Mouse (Mus musculus): ENCODE measurements around the gene Cds1. TPM values are rescaled to one million over a fixed set of nuclear protein-coding genes. Genes with fewer than 3 reads are reported as not detected.

The Cds1 gene
- total RNA-seq, 4 experiments from 2014 or later, result 66.3 to 73.0 (median 70.9) TPM

DNA sequence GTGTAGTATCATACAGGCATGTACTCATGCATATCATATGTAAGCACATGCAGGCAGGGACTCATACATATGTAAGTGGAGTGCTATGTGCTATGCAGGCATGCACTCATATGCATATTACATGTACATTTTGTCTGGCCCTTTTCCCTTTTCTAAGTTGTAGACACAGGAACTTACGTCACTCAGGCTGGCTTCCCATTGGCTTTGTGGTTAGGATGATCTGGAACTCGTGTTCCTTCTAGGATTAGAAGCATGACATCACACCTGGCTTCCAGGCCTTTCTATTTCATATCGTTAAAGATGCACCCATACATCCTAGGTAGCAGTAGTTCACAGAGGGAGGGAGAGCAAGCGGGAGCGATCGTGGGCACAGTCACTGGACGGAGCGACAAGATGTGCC lies 10.3 kb downstream of the Cds1 start:
- no peak for DNase-seq (ENCODE audit: low spot score in 2 of 2)

DNA sequence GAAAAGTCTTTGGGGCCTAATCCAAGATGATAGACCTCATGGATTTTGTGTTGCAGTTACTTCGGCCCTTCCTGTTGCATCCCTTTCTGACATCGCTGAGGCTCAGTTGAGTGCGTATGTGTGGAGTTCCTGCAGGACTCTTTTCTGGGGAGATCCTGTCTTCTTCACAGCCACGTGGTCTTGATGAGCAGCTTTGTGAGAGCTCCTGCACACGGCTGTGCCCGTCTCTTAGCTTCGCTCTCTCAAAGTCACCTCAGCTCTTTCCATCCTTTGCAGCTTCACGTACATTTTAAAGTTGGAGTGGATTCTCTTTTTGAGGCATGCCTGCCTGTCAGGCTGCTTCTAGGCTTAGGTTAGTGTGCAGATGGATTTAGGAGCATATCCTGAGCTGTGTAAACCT lies 11.6 kb downstream of the Cds1 start:
- no peak for DNase-seq (ENCODE audit: low spot score in 2 of 2)

DNA sequence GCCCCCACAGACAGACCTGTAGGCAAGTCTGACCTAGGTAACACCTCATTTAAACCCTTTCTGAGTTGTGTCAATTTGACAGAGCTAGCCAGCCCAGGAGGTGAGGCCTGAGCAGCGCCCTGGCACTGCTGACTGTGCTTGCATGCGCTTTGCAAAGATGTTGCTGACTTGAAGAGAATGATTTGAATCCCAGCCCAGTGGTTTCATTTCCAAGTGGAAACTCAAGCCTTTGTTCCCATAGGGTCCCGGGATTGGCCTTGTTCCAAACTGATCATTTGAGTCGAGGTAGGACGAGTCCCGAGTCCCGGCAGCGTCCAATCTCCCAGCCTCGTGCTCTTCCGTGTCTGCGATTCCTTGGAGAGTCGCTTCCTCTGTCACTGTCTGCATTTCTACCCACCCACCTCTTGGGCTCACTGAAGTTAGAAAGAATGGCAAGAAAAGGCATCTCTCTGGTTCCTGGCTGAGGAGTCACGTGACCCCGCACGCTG lies 14.5 kb downstream of the Cds1 start:
- no peak for DNase-seq (ENCODE audit: low spot score in 2 of 2)

DNA sequence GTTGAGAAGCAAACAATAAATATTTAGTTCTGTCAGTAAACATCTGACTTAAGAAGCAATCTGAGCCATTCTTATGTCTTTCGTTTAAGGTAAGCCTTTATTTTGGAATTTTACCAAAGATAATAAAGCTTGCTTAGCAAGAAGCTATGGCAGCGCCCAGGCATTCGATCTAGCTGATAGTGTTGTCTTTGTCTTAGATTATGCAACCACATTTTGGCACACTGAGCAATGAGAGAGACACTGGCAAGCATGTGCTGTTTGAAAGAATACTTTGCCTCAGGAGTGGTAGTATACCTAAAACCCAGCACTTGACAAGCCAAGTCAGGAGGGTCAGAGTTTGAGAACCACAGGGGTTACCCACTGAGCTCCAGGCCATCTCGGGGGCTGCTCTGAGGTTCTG lies 16.0 kb downstream of the Cds1 start:
- DNase-seq (ENCODE audit: low spot score in 2 of 2), result no peak

DNA sequence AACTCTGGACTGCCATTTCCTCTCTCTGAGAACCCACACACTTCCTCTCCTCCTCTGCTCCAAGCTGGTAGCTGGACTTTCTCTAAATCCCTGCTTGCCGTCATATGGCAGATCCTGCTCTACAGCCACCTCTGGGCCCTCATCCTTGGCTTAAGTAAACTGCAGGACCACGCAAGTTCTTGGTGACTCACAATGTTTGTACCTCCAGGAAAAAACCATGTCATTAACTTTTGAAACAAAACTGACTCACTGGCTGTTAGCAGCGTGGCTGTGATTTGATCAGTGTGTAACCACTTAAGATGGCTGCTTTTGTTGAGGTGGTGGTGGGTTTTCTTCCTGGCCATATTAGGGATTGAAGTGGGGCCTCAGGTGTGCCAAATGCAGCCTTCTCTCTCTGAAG lies 19.4 kb downstream of the Cds1 start:
- DNase-seq (ENCODE audit: low spot score in 2 of 2), result no peak

DNA sequence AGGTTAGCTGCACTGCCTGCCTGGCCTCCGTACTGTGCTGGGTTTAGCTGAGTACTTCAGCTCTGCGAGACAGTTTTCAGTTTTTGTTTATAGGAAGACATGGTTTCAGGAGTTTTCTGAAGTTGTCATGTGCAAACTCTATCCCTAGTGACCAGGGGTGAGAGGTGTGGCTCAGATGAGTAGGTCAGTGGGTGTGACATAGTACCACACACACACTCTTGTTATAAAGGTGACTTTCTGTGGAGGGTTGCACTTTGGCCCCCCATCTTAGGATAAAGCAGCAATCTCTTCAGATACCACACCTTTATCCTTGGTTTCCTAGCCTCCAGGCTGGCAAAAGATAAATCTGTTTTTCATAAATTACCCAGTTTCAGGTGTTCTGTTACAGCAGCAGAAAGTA lies 19.9 kb downstream of the Cds1 start:
- no peak for DNase-seq (ENCODE audit: low spot score in 2 of 2)

DNA sequence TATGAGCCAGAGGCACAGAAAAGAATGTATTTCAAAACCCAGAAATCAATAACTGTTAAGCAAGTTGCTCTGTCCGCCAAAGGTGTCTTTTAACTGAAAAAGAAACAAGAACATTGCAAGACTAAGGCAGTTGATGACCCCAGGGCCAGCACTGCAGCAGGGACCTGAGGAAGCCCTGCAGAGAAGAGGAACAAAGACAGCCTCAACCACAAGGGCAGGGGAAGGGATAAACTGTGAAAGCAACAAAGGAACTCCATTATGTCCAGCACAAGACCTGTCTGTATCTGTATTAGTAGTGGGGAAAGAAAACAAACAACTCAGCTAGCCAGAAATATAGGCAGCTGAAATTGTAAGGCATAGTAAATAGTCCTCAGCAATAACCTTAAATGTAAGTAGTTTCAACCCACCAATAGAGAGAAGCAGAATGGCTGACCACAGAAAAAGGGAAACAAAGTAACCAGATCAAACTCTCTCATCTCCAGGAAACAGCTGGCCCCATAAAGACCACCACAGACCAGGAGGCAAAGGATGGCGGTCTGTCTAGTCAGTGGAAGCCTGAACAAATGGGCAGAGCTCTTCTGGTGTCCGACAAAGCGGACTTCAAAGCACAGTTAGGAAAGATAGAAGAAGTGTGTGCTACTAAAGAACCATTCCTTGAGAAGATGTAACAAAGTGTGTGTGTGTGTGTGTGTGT lies 21.1 kb downstream of the Cds1 start:
- no peak for DNase-seq (ENCODE audit: low spot score in 2 of 2)

DNA sequence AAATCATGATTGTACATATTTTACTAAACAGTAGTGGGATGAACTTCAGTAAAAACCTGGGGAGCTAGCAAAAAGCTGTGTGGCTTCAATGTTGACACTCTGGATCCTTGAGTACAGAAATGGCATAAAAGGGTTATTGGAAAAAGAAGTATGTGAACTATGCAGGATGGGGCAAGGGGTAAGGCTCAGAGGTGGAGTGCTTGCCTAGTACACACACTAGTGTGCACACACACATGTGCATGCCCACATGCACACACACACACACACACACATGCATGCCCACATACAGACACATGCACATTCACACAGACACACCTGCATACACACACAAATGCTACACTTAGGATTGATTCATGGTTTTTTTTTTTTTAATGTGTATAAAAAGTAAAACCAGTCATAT lies 24.8 kb downstream of the Cds1 start:
- no peak for DNase-seq (ENCODE audit: low spot score in 2 of 2)

DNA sequence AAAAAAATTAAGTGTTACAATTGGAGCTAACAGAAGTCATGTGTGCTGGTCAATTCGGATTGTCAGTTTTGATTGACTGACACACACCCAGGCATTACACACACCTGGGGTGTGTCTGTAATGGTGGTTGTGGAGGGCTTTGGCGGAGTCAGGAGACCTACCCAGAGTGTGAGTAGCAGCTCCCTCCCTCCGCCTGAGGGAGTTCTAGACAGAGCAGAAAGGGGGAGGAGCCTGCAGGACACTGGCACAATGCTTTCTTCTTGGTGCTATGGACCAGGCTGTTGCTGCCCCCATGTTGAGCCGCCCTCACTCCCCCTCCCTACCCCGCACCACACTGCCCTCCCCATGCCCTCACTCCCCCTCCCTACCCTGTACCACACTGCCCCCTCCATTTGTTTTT lies 25.6 kb downstream of the Cds1 start:
- DNase-seq (ENCODE audit: low spot score in 2 of 2), result no peak

DNA sequence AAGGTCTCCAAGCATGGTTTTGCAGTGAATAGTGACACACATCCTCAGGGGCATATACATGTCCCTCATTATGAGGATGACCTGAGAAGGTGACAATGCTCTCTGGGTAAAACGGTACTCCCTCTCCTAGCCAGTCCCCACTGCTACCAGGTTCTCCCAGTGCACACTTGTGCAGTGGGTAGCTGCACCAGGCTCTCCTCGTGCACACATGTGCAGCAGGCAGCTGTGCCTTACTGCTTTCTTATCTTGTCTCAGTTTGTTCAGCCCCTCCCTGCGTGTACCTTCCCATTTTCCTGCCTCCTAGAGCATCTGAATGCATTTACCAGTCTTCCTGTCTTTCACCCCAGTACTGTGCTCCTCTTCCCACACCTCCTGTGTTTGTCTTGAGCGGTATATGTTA lies 27.7 kb downstream of the Cds1 start:
- DNase-seq (ENCODE audit: low spot score in 2 of 2), result no peak

DNA sequence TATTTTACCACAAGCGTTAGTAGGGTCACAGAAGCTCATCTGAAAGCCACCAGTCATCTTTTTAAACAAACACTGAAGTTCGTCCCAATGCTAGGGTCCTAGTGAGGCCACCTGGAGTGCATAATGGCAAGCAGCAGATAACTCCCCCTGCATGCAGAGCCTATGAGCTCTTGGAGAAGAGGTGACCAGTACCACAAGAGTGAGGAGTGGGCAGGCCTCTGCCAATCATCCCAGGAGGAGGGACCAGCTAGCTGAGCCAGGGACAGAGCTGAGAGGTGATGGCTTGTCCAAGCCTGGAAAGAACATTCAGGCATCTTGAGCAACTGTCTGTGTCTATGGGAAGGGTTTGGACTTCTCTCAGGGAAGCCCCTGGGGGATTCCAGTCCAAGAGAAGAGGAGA lies 37.0 kb downstream of the Cds1 start:
- DNase-seq (ENCODE audit: low spot score in 2 of 2), result no peak

DNA sequence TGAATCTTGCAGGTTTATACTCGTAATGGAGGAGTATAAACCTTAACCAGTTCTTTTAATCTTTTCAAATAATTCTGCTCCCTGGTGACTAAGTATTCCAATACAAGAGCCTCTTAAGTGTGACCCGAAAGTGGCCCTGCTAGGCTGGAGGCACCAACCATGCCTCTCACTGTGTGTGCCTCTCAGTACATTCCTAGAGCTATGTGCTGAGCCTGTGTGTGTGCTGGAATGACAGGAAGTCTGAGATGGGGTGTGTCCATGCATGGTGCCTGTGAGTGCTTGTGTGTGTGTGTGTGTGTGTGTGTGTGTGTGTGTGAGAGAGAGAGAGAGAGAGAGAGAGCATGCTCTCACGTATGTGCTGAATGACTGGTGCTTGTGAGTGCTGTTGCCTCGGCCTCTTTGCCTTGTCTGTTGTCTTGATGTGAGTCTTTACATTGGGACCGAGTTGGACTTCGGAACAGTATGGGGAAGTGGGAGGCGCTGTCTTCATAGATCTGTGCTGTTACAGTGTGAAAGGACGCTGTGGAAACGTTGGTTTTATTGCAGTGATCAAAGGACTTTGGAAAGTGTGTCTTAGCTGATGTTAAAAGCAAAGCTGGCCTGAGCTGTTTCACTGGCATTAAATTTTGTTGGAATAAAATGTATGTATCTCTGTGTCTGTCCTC lies 37.6 kb downstream of the Cds1 start:
- DNase-seq (ENCODE audit: low spot score in 2 of 2), result no peak

DNA sequence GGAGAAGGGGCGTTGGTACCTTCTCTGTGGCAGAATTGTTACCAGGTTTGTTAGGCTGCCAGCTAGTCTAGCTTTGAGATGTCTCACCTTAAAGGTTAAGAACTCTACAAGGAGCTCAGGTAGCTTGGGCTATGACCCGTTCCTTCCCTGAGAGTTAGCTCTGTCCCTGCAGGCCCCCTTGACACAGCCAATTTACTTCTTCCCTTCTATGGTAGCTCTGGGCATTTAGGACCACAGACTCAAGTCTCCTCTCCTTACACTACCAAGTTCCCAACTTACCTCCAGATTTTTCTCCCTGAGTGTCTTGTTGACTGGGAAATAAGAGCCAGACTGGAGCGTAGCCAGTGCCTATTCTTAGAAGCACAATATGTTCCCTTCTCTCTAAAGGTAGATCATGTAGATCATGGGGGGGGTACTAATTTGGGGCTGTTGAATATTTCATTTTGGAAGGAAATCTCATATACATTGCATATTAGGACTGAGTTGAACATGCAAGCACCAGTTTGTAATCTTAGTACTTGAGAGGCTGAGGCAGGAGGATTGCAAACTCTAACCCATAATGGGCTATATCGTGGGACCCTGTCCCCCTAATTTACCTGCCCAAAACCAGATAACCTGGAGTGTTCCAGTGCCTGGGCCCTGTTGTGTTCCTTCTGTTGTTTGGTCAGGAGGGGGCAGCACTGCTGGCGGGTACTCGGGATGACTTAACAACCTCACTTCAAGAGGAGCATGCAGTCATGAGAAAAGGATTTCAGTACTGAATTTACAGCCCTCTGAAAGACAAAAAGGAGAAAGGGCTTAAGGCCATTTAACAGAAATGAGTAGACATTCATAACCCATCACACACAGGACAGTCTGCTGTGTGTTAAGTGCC lies 46.6 kb downstream of the Cds1 start:
- no peak for DNase-seq (ENCODE audit: low spot score in 2 of 2)

DNA sequence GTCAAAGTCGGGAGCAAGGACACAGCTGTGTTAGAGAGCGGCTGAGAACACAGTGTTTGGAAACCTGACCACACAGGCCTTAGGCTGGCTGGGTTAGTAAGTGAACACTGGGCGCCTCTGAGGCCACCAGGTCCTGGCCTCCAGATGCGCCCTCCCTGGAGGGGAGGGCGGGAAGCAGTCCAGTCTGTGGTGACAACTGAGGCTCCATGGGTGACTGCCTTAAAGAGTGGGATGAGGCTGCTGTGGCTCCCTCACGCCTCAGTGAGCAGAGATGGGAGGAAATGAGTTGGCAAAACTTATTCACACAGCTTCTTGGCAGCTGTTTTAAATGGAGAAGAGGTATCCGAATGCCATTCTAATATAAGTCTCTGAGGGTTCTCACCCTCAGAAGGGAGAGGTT lies 51.9 kb downstream of the Cds1 start:
- DNase-seq (ENCODE audit: low spot score in 2 of 2), result no peak

DNA sequence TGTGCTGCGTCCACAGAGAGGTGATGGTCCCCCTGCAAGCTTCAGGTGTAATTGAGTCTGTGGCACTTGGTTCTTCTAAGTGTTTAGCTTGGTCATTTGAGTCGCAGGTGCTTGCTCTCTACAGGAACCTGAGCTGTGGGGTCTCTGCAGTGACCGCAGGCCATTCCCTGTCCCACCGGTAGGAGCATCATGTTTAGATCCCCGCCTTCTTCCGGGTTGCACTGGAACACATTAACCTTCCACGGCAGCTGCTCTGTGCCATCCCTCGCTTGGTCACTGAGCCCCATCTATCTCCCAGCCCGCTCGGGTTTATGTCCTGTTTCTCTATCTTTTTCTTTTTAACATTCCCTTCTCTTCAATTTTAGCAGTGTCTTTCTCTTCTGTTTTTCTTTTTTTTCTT lies 54.3 kb downstream of the Cds1 start:
- no peak for DNase-seq (ENCODE audit: low spot score in 2 of 2)

DNA sequence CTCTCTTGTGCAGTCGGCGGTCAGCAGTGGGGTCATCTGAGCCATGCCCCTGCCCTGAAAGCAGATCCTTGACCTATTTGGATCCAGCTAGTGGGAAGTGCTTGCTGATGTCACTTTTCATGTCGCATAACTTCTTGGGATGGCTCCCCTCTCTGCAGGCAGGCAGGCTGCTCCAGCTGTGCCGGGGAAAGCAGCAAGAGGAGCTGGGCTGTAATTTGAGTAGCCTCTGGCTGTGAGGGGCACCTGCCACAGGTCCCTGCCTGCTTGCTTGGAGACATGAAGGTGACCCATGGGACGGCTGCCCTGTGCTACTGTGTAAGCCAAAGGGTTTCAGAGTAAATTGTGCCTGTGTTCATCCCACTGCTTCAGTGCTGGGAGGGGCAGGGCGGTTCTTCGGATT lies 54.9 kb downstream of the Cds1 start:
- no peak for DNase-seq (ENCODE audit: low spot score in 2 of 2)

DNA sequence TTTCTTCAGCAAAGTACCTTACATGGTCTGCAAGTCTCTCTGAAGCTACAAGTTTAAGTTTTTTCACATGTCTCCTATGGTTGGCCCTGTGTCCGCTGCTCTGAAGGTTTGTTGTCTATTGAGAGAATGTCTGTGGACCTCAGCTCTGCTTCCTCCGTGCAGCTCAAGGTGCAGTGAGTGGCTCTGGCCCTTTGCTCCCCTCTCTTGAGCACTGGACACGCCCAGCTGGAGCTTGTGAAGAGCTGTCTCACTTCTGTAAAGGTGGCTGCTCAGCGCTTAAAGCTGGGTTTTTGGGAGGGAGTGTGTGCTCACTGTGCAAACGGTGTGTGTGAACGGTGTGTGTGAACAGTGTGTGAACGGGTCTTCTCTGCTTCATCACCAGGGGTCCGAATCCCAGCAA lies 56.1 kb downstream of the Cds1 start:
- DNase-seq (ENCODE audit: low spot score in 2 of 2), result no peak

DNA sequence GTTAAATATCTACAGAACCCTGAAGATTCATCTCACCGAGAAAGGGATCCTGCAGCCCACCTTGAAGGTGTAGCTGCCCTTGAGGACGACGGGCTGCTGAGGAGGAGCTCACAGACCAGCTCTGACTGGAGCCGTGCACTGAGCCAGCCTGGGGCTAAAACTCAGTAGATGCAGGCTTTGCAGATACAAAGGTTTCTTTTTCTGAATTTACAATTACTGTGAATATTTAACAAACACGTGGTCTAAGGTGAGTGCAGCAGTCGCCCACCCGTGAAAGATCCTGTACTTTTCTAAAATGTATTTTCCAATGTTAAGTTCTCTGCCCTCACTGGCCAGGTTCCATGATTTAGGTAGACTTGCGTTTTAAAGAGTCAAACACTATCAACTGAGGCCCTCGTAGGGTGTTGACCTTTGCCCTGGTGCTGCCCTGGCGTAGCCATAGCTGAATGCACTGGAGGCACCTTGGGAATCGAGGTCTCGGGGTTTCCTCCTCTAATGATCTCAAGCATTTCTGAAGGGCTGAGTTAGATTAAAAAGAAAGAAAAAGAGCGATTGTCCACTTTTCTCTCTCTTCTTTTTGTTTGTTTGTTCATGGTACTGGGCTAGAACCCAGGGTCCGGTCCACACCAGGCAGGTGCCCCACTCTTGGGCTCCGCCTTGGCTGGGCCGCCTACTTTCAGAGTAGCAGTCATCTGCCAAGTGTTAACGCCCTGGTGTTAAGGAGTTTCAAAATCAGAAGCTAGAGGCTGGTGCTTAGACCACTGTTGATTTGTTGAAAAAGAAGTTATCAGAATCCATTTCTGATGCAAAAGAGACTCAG lies 56.8 kb downstream of the Cds1 start:
- no peak for DNase-seq (ENCODE audit: low spot score in 2 of 2)

DNA sequence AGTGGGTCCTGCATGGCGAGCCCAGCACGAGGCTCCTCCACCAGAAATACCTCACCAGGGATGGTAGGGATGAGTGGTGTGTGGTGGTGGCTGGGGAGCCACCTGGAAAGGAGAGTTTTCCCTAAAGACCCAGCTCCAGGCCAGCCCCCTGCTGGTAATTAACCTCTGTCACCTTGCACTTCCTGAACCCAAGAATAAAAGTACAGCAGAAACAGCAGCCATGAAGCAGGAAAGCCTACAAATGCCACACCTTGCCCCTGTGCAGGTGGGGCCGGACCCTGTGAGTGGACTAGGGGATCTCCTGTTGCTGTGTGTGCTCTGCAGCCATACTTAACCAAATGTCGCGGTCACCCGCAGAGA lies 57.4 kb downstream of the Cds1 start:
- no peak for DNase-seq (ENCODE audit: low spot score in 2 of 2)

DNA sequence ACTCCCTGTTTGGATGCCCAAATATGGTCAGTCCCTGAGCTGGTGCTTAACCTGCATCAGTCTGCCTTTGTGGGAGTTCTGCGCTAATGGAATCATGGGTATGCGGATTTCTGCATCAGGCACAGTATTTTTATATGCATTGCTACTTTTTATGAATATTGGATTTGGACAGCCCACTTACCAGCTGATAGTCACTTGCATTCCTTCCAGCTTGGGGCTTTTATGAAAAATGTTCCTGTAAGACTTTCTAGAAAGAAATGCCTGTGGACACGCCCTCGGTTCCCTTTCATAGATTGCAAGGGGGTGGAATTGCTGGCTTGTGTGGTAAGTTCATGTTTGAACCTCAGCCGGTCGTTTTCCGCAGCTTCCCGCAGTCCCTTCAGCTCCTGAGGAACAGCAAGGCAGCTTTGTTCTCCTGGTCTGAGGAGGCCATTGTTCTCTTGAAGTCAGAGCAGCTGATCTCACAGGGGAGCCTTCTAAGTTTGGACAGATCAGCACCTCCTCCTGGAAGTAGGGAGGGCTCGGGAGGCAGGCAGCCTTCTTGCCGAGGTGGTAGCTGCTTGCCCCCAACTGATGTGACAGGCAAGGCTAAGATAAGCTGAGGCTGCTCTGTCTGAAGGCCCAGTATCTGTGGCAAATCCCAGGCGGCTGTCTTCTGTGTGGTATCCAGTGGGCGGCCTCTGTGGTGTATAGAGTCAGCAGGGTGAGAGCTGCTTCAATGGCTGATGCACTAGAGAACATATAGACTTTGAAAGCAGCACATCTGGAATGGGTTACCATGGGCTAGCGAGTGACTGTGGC lies 60.4 kb downstream of the Cds1 start:
- DNase-seq (ENCODE audit: low spot score in 2 of 2), result no peak

DNA sequence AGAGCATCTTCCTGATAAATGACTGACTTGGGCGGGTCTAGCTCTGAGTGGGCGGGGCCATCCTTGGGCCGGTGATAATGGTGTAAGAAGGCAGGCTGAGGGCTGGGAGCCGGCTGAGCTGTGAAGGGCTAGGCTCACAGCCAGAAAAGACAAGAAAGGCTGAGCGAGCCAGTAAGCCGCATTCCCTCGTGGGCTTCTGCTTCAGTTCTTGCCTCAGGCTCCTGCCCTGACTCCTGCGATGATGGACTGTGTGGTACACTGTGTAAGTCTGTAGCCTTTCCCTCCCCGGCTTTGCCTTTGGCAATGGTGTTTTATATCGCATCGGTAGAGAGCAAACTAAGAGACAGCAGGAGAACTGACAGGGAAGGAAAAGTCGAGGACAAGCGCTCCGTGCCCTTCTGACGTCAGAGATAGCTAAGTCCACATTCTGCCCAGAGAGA lies 61.6 kb downstream of the Cds1 start:
- DNase-seq (ENCODE audit: low spot score in 2 of 2), result no peak
